ENCODE assay signal across 11 mouse cellular contexts in the genomic region with DNA sequence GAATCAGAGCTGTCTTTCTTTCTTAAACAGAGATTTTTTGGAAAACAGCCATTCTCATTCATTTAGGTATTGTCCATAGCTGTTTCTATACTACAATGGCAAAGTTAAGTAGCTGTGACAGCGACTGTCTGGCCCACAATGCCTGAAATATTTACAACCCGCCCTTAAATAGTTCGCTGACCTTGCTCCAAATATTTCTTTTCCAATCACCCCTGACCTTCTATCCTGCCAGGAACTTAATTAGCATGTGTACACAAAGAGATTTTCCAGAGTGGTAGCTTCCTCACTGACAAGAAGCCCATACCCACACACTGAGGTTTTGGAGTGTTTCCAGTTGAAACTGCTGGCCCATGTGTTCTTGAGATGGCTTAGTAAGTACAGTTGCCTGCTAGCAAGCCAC.
DNase-seq lines count a peak whose midpoint lies in the region; ATAC-seq and TF ChIP-seq lines count a peak whose summit lies in the region.
"Had no signal": no experiment of that assay in that cellular context is flagged by ENCODE, and none has a peak within 500 bp of the region (broad histone marks: within the 10 kb centered on the region; RNA-seq: fewer than 3 reads in every experiment).

No protein-coding gene starts in this region.

- H3K9me3 ChIP-seq in embryonic facial prominence, embryonic 14.5 days (ENCODE audit: control insufficient read depth, low read length), result no peaks in the 10 kb centered on the region
- no peaks in the 10 kb centered on the region for H3K9me3 ChIP-seq in hindbrain, embryonic 16.5 days (ENCODE audit: control insufficient read depth, low read length)
- H3K9me3 ChIP-seq in neural tube, embryonic 14.5 days (ENCODE audit: control insufficient read depth, low read length), result no peaks in the 10 kb centered on the region
- H3K9me3 ChIP-seq in heart, embryonic 11.5 days (replicated peaks; ENCODE audit: control insufficient read depth, low read length), result no peaks in the 10 kb centered on the region

- no peak for ATAC-seq in embryonic facial prominence, embryonic 14.5 days (ENCODE audit: low read depth)
- peak; percentile 94 for ATAC-seq in hindbrain, embryonic 16.5 days
- ATAC-seq in neural tube, embryonic 14.5 days (ENCODE audit: low read depth), result peak; percentile 92
- no peak for ATAC-seq in heart, embryonic 11.5 days (replicated peaks; ENCODE audit: insufficient number of reproducible peaks, low FRiP score, low TSS enrichment)

- no peak for TF ChIP-seq CTCF in left cerebral cortex, adult 2 months (IDR thresholded peaks at IDR 0.05)

- no peaks in the 10 kb centered on the region for H3K36me3 ChIP-seq in embryonic facial prominence, embryonic 14.5 days (ENCODE audit: control insufficient read depth, insufficient read depth, low read length)
- H3K36me3 ChIP-seq in hindbrain, embryonic 16.5 days (ENCODE audit: control insufficient read depth, insufficient read depth, low read length), result no peaks in the 10 kb centered on the region
- no peaks in the 10 kb centered on the region for H3K36me3 ChIP-seq in neural tube, embryonic 14.5 days (ENCODE audit: control insufficient read depth, insufficient read depth, low read length)
- H3K36me3 ChIP-seq in heart, embryonic 11.5 days (ENCODE audit: control insufficient read depth, insufficient read depth, low read length), result no peaks in the 10 kb centered on the region

- no peaks in the 10 kb centered on the region for H3K4me1 ChIP-seq in embryonic facial prominence, embryonic 14.5 days (ENCODE audit: control insufficient read depth, insufficient read depth, low read length)
- H3K4me1 ChIP-seq in hindbrain, embryonic 16.5 days (ENCODE audit: control insufficient read depth, insufficient read depth, low read depth, low read length), result no peaks in the 10 kb centered on the region; the same call in 1 of the 2 replicates
- no peaks in the 10 kb centered on the region for H3K4me1 ChIP-seq in neural tube, embryonic 14.5 days (ENCODE audit: control insufficient read depth, insufficient read depth, low read length)
- H3K4me1 ChIP-seq in heart, embryonic 11.5 days (ENCODE audit: control insufficient read depth, insufficient read depth, low read length), result no peaks in the 10 kb centered on the region

- H3K4me3 ChIP-seq in left cerebral cortex, adult 2 months, result no peak overlapping the region
- H3K4me3 ChIP-seq in embryonic facial prominence, embryonic 14.5 days (ENCODE audit: low read depth, low read length), result no peak overlapping the region
- no peak overlapping the region for H3K4me3 ChIP-seq in hindbrain, embryonic 16.5 days (ENCODE audit: low read length)
- no peak overlapping the region for H3K4me3 ChIP-seq in neural tube, embryonic 14.5 days (ENCODE audit: low read depth, low read length)
- H3K4me3 ChIP-seq in heart, embryonic 11.5 days (ENCODE audit: low read depth, low read length), result no peak overlapping the region
- H3K4me3 ChIP-seq: myocyte had no signal

- intact Hi-C loops in left cerebral cortex, postnatal 4 days (cut with DNase I), result no loop called here
- intact Hi-C loops in left cerebral cortex, adult 2 months (cut with DNase I), result no loop called here
- intact Hi-C loops in left cerebral cortex, postnatal 14 days (cut with DNase I), result no loop called here

- H3K27ac ChIP-seq in left cerebral cortex, adult 2 months, result no peak overlapping the region
- H3K27ac ChIP-seq in embryonic facial prominence, embryonic 14.5 days (replicated peaks; ENCODE audit: low read depth, low read length), result no peak overlapping the region
- 0 out of 2 replicates have a peak overlapping the region, but pooled peaks have one; percentile 17 for H3K27ac ChIP-seq in hindbrain, embryonic 16.5 days (ENCODE audit: low read depth, low read length)
- no peak overlapping the region for H3K27ac ChIP-seq in neural tube, embryonic 14.5 days (ENCODE audit: low read depth, low read length)
- no peak overlapping the region for H3K27ac ChIP-seq in heart, embryonic 11.5 days (ENCODE audit: low read depth, low read length)

- WGBS in embryonic facial prominence, embryonic 14.5 days, result 65% methylated on average over 3 of the region's 3 CpGs
- 21% methylated on average over 3 of the region's 3 CpGs for WGBS in hindbrain, embryonic 16.5 days
- WGBS in neural tube, embryonic 14.5 days, result 12% methylated on average over 3 of the region's 3 CpGs
- WGBS in heart, embryonic 11.5 days (ENCODE audit: insufficient replicate concordance), result 66% methylated on average over 3 of the region's 3 CpGs

- no peak overlapping the region for H3K4me2 ChIP-seq in embryonic facial prominence, embryonic 14.5 days (ENCODE audit: low read depth, low read length)
- no peak overlapping the region for H3K4me2 ChIP-seq in hindbrain, embryonic 16.5 days (ENCODE audit: low read length)
- H3K4me2 ChIP-seq in neural tube, embryonic 14.5 days (ENCODE audit: low read depth, low read length), result no peak overlapping the region
- no peak overlapping the region for H3K4me2 ChIP-seq in heart, embryonic 11.5 days

- DNase-seq in left cerebral cortex, postnatal 4 days, result peak; percentile 34
- DNase-seq in left cerebral cortex, adult 2 months (ENCODE audit: extremely low spot score in 1 of 2, low spot score in 2 of 2), result no peak
- peak; percentile 44 for DNase-seq in embryonic facial prominence, embryonic 14.5 days (ENCODE audit: low spot score)
- no peak for DNase-seq in adrenal gland, postnatal 4 days (ENCODE audit: low spot score in 2 of 2)
- no peak for DNase-seq in left cerebral cortex, postnatal 14 days (ENCODE audit: low spot score in 2 of 2)
- DNase-seq: lung, adult 2 months; thymus, adult 2 months had no signal

- H3K27me3 ChIP-seq in embryonic facial prominence, embryonic 14.5 days (replicated peaks; ENCODE audit: control insufficient read depth, insufficient read depth, low read length), result no peaks in the 10 kb centered on the region
- no peaks in the 10 kb centered on the region for H3K27me3 ChIP-seq in hindbrain, embryonic 16.5 days (replicated peaks; ENCODE audit: control insufficient read depth, insufficient read depth, low read length)
- H3K27me3 ChIP-seq in neural tube, embryonic 14.5 days (ENCODE audit: control insufficient read depth, insufficient read depth, low read length), result no peaks in the 10 kb centered on the region
- H3K27me3 ChIP-seq in heart, embryonic 11.5 days (ENCODE audit: control insufficient read depth, insufficient read depth, low read length), result no peaks in the 10 kb centered on the region

- H3K9ac ChIP-seq in embryonic facial prominence, embryonic 14.5 days (ENCODE audit: low read depth, low read length), result no peak overlapping the region
- no peak overlapping the region for H3K9ac ChIP-seq in hindbrain, embryonic 16.5 days (ENCODE audit: low read depth, low read length)
- H3K9ac ChIP-seq in neural tube, embryonic 14.5 days (replicated peaks; ENCODE audit: low read depth, low read length), result no peak overlapping the region
- no peak overlapping the region for H3K9ac ChIP-seq in heart, embryonic 11.5 days (ENCODE audit: low read depth, low read length)

Comparison
In these comparisons a context has a peak if more than half of its experiments do, and no peak if none do; other contexts are left out.
1. DNase-seq: peak in left cerebral cortex, postnatal 4 days (single experiment) and embryonic facial prominence, embryonic 14.5 days (single experiment); none in left cerebral cortex, adult 2 months (0 of 2), adrenal gland, postnatal 4 days (0 of 2) and left cerebral cortex, postnatal 14 days (0 of 2).
2. ATAC-seq: peak in hindbrain, embryonic 16.5 days (single experiment) and neural tube, embryonic 14.5 days (single experiment); none in embryonic facial prominence, embryonic 14.5 days (single experiment) and heart, embryonic 11.5 days (single experiment).